Mouse (Mus musculus): ENCODE results near the gene Klhl42.
A peak's percentile ranks its signal among the peaks of the same experiment; 100 is the strongest.

The Klhl42 gene

GRCm38 (mm10) chr6:147091136-147092120 lies at the start of gene Klhl42:
Gene Klhl42 (plus strand): TSS chr6:147091379.
- peak; percentile 37 for DNase-seq (ENCODE audit: low spot score)

- DNase-seq (ENCODE audit: low spot score) = peak; percentile 84
Observed at GRCm38 (mm10) chr6:147042291-147043290, 48.6 kb upstream of the Klhl42 start, which contains the start of gene Mrps35. Gene Mrps35 (plus strand): TSS chr6:147042764.

DNA sequence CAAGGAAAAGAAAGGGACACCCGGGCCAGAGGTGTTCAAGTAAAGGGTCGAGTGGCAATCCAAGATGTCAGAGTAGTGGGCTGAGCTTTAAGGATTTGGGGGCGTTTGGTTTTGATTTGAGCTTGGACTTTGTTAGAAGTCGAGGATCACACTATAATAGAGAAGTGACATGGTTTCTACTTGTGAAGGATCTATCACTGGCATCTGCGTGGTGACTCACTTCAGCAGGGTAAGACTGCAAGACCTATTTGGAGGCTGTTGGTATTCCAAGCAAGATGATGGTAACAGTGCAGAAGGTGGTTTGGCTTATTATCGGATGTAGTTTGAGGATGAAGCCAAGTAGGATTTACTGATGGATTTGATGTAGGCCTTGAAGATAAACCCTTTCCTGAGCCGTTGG lies 47.5 kb upstream of the Klhl42 start:
- peak; percentile 23 for DNase-seq (ENCODE audit: low spot score)

GRCm38 (mm10) chr6:147049239-147049805 lies 41.9 kb upstream of the Klhl42 start:
- DNase-seq (ENCODE audit: low spot score) = no peak

- no peak for DNase-seq (ENCODE audit: low spot score)
Observed at GRCm38 (mm10) chr6:147051666-147052065, 39.5 kb upstream of the Klhl42 start.

- no peak for DNase-seq (ENCODE audit: low spot score)
Observed at GRCm38 (mm10) chr6:147052440-147052839, 38.7 kb upstream of the Klhl42 start.

GRCm38 (mm10) chr6:147053785-147054646 lies 37.2 kb upstream of the Klhl42 start:
- no peak for DNase-seq (ENCODE audit: low spot score)

DNA sequence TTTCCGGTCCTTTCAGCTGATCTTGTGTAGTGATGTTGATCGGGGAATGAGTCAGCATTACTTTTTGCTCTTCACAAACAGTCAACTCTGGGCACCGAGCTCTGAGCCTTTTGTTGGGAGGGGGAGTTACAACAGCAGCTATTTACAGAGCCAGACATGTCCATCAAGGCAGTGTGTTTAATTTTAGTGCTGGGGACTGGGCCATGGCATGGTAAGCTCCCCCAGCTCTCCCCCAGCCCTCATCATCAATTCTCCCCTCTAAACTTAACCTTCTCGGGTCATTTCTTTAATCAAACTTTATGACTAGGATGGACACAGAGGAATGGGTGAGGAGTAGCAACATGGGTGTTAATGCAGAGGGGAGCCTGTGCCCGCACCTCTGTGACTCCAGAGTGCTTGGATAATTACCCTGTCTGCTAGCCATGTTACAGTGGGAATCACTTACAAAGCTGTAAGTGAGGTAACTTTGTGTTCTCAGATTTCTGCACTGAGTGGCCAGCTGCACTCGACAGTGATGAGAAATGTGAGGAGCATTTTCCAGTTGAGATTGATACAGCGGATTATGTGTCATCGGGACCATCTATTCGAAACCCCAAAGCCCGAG lies 35.7 kb upstream of the Klhl42 start:
- no peak for DNase-seq (ENCODE audit: low spot score)

DNA sequence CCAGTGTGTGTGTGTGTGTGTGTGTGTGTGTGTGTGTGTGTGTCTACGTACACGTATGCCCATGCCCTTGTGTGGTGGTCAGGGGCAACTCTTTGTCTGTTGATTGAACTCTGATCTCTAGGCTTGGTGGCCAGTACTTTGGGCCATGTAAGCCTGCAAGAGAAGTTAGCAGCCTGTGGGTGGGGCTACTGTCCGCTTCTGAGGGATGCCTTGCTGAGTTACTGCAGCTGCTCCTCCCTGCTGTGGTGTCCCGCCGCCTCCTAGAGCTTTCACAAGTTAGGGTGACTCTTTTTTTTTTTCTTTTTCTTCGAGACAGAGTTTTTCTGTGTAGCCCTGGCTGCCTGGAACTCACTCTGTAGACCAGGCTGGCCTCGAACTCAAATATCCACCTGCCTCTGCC lies 31.9 kb upstream of the Klhl42 start:
- no peak for DNase-seq (ENCODE audit: low spot score)

- no peak for DNase-seq (ENCODE audit: low spot score)
Observed at GRCm38 (mm10) chr6:147061630-147062029, 29.5 kb upstream of the Klhl42 start.

DNA sequence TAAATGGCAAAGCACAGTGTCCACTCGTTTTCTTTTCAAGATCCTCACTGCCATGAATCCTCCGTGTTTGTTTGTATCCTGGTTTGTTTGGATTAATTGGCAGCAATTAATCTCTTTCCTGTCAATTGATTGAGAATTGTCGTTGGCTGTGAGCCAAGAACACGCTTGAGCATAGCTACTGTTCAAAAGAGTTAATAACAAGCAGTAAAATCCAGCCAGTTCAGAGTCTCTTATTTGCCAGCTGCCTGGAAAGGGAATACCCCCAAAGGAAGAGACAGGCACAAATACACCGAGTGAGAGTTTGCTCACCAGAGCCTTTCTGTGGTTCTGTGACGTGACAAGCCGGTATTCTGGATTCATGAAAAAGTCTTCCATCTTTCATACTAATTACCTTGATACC lies 29.1 kb upstream of the Klhl42 start:
- no peak for DNase-seq (ENCODE audit: low spot score)

GRCm38 (mm10) chr6:147062694-147063093 lies 28.5 kb upstream of the Klhl42 start:
- DNase-seq (ENCODE audit: low spot score) = no peak

GRCm38 (mm10) chr6:147064226-147064943 lies 26.8 kb upstream of the Klhl42 start:
- DNase-seq (ENCODE audit: low spot score) = no peak

GRCm38 (mm10) chr6:147064944-147065261 lies 26.3 kb upstream of the Klhl42 start:
- no peak for DNase-seq (ENCODE audit: low spot score)

DNA sequence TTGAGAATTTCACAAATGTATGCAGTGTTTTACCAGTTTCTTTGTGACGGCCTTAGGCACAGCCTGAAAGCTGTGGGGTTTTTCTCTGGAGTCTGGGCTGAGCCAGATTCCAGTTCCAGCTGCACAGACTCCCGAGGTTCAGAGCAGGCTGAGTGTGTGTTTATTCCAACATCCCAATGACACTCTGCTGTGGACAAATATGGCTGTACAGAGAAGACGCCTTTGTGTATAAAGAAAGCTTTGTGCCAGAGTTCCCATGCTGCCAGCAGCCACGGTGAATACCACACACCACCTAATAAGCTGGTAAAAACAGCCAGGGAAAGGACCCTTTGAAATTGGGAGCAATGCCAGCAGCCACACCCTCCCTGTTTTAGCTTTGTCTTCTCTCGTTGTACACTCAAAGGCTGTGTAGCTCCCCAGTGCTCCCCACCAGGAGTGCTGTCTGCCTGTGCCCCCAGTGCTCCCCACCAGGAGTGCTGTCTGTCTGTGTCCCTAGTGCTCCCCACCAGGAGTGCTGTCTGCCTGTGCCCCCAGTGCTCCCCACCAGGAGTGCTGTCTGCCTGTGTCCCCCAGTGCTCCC lies 15.3 kb upstream of the Klhl42 start:
- no peak for DNase-seq (ENCODE audit: low spot score)

DNA sequence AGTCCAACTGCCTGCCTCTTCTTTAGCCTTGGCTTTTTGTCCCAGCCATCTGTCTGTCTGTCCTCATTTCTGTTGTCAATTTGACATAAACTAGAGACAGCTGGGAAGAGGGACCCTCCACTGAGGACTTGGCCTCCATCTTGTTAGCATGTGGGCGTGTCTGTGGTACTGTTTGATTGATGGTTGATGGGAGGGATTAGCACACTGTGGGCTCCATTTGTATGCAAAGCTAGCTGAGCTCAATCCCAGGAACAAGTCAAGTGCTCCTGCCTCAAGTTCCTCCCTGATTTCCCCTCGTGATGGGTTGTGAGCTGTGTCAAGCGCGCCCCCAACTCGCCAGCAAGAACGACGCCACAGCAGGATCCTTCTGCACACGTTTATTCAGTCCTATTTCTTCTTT lies 14.3 kb upstream of the Klhl42 start:
- no peak for DNase-seq (ENCODE audit: low spot score)

DNA sequence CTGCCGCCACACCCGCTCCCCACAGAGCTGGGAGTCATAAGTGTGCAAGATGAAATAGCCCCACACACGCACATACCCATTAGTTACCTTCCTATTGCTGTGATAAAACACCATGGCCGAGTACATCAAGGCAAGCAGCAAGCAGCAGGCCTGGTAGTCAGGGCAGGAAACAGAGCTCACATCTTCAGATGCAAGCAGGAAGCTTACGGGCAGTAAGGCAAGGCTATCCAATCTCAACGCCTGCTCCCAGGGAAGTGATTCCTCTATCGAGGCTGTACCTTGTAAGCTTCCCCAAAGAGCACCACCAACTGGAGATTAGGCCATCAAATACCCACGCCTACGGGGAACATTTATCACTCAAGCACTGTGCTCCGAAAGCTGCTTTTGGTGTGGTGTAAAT lies 11.3 kb upstream of the Klhl42 start:
- DNase-seq (ENCODE audit: low spot score) = no peak

DNA sequence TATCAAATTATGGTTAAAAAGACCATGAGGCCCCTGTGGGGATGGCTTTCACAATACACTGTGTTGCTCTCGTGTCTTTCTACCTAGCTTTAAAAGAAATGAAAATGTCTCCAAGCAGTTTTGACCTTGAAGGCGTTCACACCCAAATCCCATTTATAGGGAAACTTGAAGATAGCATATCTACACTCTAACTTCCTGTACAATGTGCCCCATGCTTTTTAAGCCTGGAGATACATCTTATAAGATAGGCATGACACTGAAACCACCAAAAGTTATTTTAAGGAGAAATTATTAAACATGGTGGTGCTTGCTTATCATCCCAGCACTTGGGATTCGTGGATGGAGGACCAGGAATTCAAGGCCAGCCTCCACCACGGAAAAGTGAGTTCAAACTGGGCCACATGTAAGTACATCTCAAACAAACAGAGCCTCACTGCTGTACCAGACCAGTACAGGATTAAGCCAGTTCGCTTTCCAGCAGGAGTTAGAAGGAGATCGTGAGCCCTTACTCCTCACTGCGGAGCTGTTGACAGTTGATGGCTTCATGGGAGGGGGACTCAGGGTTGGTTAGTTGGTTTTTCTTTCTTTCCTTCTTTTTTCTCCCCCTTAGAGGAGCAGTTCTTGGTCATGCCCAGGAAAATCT lies 5.7 kb upstream of the Klhl42 start:
- no peak for DNase-seq (ENCODE audit: low spot score)

DNA sequence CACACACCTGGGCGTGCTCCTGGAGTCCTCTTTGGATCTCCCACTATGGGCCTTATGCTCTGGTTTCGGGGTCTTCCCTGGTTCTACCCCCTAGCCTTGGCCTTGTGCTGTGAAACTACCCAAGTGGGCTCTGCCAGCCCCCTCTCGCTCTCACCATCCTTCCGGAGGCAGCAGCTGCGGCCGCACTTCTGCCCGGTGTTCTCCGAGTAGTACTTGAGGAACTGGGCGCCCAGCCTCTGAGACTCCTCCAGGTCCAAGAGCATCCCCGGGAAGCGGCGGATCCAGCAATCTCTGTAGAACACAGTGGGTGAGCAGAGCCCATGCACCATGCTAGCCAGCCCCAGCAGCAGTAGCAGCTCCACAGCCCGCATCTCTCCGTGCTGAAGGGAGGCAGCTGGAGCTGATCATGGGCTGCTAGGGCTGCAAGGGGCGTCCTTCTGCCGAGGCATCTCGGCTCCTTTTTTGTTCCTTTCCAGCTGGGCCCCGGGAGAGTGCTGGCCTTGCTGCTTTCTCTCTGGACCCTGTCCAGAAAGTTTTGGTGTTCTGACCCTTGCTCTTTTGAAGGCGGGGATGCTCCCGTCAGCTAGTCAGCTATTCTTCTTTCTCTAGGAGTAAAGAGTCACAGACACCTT lies 4.5 kb upstream of the Klhl42 start, which contains the start of gene Mansc4:
Gene Mansc4 (minus strand): TSS at position 439 of the 632 bp plus-strand sequence.
- DNase-seq (ENCODE audit: low spot score) = no peak
